Mouse (Mus musculus) ES-Bruce4 (cell line): Measurements from ENCODE around the gene Mtfr1l.

Experiments used
- CTCF ChIP-seq: IDR thresholded peaks from one replicate; pipeline ENCODE4 v1.8.1; 2011; ENCODE audit warnings: low read depth, low read length
- EP300 ChIP-seq: IDR thresholded peaks from 2 replicates; pipeline ENCODE4 v1.6.1; 2011; ENCODE audit warnings: low read depth, low read length; ENCODE audit not compliant: insufficient read depth
- POLR2A ChIP-seq: IDR thresholded peaks from one replicate; pipeline ENCODE4 v1.8.1; 2011; ENCODE audit warnings: low read length; ENCODE audit not compliant: insufficient read depth

GRCm38 (mm10) chr4:134488211-134488610 lies 47.0 kb downstream of the Mtfr1l start:
- TF ChIP-seq CTCF (no peak), POLR2A (no peak), EP300 (no peak)
